Mouse (Mus musculus): ENCODE measurements around the gene Wfdc17.
A peak's percentile ranks its signal among the peaks of the same experiment; 100 is the strongest.

Gene Wfdc17

DNA sequence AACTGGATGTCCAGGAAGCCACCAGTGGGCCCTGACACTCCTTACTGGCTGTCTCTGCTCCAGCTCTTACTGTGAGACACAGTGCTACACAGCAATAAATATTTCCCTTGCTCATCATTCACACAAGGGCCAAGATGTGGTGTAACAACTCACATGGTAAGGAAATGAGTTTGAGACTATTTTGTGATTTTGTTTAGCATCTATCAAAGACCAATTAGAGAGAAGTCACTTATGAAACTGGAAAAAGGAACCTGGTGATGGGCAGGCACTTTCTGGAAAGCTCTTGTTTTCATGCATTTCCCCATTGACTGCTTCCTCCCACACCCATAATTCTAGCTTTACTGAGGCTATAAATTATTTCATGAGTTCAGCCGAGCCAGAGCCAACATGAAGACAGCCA, at the start of gene Wfdc17:
TSS of gene Wfdc17 (plus strand) at position 287 of the 400 bp plus-strand sequence.
- peak in 1 of 2 experiments; percentile 13 for DNase-seq (ENCODE audit: low read depth in 1 of 2, low spot score in 2 of 2)

DNA sequence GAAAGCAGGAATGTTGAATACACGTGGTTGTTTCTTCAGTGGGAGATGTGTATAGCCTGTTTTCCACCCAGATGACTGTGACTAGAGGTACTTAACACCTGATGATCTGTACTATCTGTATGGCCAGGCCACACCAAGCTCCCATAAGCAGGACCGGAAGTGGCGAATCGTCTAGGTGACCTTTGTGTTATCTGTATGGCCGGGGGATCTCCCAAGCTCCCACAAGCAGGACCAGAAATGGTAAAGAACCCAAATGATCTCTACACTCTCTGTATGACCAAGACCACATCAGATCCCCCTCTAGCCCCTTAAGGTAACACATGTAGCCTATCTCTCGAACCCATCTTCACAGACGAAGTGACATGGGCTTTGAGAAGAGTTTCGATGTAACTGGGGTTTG, 49.2 kb upstream of the Wfdc17 start:
- no peak for DNase-seq (ENCODE audit: low read depth in 1 of 2, low spot score in 2 of 2)

DNA sequence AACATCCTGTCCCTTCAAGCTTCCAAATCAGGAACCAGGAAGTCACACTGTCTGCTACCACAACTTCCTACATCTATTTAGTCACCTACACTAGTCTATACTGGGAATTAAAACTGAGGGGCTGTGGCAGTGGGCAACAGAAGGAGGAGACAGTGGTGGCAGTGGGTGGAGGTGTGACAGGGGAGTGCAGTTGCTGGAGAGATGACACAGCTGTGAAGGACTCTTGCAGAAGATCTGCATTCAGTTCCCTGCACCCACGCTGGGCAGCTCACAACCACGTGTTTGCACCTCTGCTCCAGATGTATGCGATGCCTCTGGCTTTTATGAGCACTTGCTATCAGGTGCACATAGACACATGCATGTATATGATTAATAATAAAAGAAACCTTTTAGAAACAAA, 46.3 kb upstream of the Wfdc17 start:
- no peak for DNase-seq (ENCODE audit: low read depth in 1 of 2, low spot score in 2 of 2)

DNA sequence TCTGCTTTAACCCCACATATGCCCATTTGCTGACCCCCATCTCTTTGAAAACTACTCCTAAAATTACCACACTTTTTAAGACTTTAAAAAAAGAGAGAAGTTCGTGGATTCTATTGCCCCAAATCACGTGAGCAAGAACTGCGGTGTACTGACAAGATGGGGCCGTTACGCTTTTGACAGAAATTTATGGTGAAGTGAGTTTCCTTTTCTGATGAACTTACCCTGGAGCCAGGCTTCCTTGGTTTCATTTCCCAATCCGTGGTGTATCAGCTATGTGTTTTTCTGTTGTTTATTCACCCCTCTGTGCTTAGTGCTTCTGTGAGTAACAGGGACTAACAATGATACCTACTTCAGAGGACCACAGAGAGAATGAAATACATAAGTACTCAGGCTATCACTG, 45.0 kb upstream of the Wfdc17 start:
- DNase-seq (ENCODE audit: low read depth in 1 of 2, low spot score in 2 of 2), result peak in 1 of 2 experiments; percentile 34

DNA sequence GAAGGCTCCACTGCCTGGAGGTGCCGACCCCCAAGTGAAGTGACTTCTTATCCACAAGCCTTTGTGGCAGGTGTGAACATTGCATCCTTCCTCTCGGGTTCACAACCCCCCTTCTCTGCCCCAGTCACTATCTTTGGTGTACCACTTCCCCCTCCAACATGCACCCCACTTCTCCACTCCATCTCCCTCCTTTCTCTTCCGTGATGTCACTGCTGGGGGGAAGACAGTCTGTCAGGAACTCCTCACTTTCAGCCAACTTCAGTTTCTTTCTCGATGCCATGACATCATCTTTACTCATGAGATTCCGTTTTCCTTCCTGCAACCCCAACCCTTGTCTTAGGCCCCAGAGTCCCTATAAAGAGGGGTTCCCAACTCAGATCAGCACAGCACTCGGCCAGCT, 41.6 kb upstream of the Wfdc17 start, which contains the start of gene Ccl4:
TSS of gene Ccl4 (plus strand) at position 381 of the 400 bp plus-strand sequence.
- DNase-seq (ENCODE audit: low read depth in 1 of 2, low spot score in 2 of 2), result no peak

DNA sequence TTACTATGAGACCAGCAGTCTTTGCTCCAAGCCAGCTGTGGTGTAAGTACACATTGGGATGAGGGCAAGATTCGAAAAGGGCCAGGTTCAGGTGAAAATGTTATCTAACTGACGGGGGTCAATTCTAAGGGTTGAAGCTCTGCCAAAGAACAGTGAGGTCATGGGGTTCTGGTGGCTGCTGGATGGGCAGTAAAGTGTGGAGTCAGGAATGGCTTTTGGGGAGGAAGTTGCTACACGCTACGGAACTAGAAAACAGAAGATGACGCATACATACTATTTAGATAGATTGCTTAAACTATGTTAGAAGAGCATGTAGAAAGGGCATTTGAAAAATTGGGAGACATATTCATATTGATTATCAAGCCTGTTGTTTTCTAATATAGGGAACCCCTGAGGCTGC, 40.3 kb upstream of the Wfdc17 start:
- DNase-seq (ENCODE audit: low read depth in 1 of 2, low spot score in 2 of 2), result no peak

DNA sequence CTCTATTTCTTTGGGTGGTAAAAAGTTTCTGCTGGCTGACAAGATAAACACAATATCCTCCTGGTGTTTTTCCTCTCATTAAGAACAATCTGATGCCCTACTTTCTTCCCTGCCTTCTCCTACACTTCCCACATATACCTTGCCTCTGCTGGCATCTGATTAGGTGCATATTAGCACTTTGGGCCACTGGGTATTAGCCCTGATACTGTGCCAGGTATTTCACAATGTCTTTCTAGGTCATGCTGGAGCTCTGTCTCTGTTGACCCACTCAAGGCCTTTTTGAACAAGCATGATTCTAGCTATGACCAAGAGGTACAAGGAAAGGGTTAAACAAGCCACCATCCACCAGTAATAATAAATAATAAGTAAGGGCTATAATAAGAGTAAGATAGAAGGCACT, 32.0 kb upstream of the Wfdc17 start:
- DNase-seq (ENCODE audit: low read depth in 1 of 2, low spot score in 2 of 2), result no peak

DNA sequence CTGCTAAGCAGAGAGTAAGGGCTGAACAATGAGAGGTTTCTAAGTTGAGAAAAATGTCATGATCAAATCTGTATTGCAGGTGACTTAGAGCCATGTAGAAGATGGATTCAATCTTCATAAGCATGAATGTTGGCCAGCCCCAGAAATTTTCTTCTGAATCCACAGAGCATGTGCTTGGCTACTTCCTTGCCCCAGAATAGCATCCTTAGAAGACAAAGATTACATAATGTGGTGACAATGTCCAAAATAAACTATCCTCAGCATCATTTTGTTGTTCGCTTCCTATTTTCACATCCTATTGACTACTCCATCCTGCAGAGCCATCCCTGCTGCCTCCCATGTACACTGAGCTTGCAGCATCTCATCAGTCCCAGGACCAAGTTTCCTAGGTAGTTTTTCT, 28.1 kb upstream of the Wfdc17 start:
- DNase-seq (ENCODE audit: low read depth in 1 of 2, low spot score in 2 of 2), result no peak

DNA sequence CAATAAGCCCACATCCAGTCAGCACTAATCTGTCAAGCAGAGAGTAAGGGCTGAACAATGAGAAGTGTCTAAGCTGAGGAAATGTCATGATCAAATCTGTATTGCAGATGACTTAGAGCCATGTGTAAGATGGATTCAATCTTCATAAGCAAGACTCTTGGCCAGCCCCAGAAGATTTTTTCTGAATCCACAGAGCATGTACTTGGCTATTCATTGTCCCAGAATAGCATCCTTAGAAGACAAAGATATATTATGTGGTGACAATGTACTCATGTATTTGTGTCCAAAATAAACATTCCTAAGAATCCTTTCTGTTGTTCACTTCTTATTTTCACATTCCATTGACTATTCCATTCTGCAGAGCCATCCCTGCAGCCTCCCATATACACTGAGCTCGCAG, 13.9 kb upstream of the Wfdc17 start:
- no peak for DNase-seq (ENCODE audit: low read depth in 1 of 2, low spot score in 2 of 2)

DNA sequence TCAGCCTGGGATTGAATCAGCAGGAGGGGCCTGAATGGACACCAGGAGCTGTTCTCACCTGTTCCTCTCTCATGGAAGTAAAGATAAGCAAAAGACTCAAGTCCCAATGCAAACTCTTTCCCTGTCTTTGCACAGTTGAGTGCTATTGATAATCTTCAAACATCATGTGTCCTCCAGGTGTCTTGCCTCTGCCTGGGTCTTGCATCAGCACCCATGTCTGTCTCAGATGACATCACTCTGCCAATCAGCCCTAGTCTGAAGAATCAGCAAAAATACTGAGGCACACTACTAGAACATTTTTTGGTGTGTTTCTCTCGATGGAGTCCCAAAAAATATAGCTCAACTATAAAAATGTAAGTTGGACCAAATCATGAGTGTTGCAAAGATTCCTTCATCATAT, 11.8 kb upstream of the Wfdc17 start:
- no peak for DNase-seq (ENCODE audit: low read depth in 1 of 2, low spot score in 2 of 2)

DNA sequence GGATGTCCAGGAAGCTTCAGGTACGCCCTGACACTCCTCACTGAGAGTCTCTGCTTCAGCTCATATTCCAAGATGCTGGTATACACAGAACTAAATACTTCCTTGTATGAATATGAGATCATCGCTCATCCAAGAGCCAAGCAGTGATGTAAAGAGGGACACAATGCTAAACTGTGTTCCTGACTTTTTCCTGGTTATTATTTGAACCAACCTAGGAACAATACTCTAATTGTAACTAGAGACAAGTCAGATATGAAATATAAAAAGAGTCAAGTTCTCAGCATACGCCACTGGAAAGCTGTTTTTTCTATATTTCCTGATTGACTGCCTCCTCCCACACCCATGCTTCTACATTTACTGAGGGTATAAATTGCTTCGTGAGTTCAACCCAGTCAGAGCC, 4.9 kb downstream of the Wfdc17 start, which contains the start of gene Wfdc18:
TSS of gene Wfdc18 (plus strand) at position 301 of the 400 bp plus-strand sequence.
- DNase-seq (ENCODE audit: low read depth in 1 of 2, low spot score in 2 of 2), result no peak

DNA sequence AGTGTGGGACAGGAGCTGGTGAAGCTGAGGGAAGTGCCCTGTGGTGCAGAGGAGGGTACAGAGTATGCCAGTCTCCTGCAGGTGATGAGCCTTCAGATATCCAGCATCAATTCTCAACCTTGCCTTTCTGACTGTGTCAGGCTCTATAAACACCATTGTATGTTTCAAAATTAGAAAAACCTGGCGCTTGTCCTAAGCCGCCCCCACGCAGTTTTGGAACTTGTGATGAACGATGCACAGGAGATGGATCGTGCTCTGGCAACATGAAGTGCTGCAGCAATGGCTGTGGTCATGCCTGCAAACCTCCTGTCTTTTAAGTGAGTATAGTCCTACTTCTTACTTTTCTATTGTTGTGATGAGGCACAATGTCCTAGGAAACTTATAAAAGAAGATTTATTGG, 5.9 kb downstream of the Wfdc17 start:
- no peak for DNase-seq (ENCODE audit: low read depth in 1 of 2, low spot score in 2 of 2)

DNA sequence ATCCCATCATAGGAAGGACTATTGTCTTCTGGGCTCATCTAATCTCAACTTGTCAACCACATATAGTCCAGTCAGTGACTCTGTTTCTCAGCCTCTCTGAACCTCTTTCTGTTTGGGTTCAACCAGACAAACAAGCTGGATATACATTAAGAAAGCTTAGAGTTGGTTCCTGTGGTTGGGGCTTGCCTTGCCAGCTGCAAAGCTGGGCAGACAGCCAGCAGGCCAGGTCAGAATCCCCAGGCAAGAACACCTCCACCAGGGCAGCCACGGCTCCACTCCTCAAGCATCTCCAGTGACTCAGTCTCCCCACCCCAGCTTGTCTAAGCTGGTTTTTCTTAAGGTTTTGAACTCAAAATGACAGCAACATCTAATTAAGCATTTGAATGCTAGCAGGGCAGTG, 8.9 kb downstream of the Wfdc17 start:
- DNase-seq (ENCODE audit: low read depth in 1 of 2, low spot score in 2 of 2), result no peak

DNA sequence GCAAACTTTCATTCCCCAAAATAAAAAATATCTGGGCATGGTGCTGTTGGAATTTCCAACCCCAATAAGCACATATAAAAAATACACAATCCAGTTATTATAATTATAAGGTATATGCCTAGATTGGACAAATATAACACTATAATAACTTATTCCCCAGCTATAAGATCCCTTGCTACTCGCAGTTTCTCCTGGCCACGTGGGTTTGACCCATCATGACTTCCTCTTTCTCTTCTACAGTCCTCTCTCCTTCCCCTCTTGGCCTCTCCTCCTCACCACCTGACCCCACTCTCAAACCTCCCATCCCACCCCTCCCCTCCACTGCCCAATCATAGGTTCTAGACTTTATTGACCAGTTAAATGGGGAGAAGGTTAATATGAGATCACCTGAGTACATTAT, 10.1 kb downstream of the Wfdc17 start:
- no peak for DNase-seq (ENCODE audit: low read depth in 1 of 2, low spot score in 2 of 2)

DNA sequence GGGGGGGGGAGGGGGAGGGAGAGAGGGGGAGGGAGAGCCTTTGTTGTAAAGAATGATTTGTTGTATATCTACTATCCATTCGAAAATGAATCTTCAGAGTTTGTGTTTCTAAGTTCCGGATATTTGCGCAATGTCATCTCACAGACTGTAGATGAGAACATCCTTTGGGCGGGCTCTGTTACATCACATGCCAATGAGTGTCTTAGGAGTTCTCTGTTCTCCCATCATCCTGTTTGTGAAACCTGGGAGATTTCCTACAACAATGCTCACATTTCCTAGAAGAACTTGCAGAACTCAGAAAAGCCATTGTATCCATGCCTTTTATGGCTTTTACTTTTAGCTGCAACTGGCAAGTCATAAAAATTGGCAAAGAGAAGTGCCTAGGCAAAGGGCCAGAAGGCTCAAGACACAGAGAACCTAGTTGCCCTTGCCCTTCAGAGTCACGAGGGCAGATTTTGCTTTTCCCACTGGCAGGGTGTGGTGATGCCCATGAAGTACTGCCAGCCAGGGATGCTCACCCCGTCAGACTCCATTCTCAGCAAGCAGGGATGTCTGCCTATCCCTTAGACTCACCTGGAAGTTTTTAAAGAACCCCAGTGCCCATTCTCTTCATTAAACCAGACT, 13.4 kb downstream of the Wfdc17 start:
- DNase-seq (ENCODE audit: low read depth in 1 of 2, low spot score in 2 of 2), result peak; percentile 20 to 48

DNA sequence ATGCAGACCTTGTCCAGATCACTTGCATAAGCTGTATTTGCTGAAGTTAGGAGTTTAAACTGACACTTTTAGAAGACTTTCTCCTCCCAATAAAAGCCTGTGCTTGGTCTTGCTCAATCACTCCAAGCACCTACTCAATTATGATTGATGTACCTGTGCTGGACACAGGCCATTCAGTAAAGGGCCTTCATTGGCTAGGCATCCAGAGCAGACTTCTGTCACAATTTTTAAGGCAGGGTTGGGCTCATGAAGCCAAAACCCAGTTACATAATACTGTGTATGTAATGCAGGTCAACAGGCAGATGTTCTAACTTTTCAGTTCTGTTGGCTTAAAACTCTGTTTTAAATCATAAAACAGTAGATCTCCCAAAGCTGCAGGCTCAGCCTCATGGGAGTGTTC, 17.0 kb downstream of the Wfdc17 start:
- no peak for DNase-seq (ENCODE audit: low read depth in 1 of 2, low spot score in 2 of 2)

DNA sequence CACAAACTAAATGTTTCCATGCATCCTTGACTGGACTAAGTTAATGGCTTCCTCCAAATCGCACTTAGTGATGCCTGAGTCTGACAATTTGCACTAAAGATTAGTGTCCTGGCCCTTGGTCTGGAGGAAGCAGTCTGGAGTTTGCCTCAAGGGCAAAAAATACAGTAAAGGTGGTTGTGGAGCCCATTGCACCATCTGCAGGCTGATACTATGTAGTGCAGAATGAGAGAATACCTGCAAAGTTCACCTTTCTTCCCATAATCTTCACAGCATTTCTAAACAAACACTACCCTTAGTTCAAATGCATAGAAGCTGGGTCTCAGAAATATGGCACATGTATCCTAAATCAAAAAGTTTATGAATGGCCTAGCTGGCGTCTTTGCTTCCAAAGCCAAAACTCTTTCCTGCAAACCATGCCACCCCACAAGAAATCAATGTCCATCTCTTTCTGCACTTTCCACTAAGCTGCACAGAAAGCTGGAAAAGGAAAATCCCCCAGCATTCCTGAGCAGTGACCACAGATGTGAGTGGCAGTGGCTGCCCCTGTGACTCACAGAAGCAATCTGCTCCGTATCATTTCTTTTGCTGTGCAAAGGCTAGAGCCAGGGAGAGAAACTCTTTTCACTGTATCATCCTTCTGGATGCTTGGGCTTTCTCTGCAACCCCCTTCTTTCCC, 25.1 kb downstream of the Wfdc17 start:
- DNase-seq (ENCODE audit: low read depth in 1 of 2, low spot score in 2 of 2), result no peak

DNA sequence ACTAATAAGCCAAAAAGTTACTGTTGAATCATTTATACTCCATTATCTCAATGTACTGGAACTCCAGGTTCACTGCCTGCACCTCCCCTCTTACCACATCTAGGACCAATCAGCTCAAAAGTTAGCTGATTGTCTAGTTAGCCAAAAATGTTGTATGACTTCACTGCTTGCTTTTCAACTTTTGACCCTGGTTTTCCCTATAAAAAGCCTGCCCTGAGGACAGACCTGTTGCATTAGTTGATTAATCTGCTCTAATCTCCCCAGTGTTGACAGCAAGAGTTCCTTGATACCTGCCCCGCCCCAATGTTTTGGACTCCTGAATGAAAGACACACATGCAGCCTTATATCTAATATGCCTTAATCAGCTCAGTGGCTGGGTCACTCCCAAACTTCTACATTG, 27.3 kb downstream of the Wfdc17 start:
- no peak for DNase-seq (ENCODE audit: low read depth in 1 of 2, low spot score in 2 of 2)

DNA sequence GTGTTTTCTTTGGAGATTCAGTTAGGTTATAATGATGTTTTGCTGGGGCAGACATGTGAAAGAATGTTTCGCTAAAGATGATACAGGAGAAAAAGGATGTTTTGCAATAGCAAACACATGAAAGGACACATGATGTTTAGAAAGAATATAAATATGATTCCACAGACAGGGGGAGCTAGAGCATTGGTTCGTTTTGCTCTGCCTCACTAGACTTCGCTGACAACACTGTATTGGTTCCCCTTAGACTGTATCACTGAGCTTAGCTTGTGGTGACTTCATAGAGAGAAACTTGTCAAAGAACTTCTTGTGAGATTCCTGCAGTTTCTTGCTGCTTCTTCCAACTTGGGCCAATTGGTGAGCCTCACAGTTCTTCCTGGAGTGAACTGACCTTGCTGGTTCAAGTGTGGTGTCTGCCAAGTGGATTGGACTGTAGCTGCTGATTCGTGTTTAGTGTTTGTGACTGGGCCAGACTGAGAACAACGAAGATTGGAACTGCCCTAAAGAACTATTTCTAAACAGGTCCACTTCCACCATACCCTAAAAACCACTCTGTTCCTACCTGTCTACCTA, 29.4 kb downstream of the Wfdc17 start:
- no peak for DNase-seq (ENCODE audit: low read depth in 1 of 2, low spot score in 2 of 2)

DNA sequence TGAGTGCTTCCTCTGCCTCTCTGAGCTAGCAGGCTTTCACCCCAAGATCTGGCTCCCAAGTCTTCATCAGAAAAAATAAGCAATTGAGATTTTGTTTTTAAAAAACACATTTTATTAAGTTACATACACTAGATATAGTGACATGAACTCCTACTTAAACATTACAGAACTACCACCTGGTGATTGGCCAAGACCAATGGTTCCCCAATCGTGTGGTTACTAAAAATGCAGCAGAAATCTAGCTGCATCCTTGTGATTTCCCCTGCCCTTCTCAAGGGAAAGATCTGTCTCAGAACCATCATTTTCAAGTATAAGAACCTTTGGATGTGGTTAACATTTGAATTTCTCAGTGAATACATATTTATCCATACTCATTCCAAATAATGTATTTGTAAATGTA, 30.4 kb downstream of the Wfdc17 start:
- DNase-seq (ENCODE audit: low read depth in 1 of 2, low spot score in 2 of 2), result no peak

DNA sequence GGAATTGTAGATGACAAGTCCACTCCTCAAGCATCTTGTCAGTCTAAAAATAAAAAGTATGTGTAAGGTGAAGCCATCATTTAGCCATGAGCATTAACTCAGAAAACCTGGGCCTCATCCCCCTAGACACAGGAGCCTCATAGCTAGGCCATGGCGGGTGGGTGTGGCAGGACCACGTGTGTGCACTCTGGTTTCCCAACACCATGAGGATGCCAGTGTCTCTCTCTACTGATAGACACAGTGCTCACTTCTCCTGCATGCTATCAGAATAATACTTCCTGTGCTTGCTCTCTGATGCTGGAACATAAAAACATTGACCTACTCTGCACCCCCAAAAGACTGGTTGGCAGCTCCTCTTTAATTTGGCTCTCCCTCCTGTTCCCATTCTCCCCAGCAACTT, 32.1 kb downstream of the Wfdc17 start:
- no peak for DNase-seq (ENCODE audit: low read depth in 1 of 2, low spot score in 2 of 2)

DNA sequence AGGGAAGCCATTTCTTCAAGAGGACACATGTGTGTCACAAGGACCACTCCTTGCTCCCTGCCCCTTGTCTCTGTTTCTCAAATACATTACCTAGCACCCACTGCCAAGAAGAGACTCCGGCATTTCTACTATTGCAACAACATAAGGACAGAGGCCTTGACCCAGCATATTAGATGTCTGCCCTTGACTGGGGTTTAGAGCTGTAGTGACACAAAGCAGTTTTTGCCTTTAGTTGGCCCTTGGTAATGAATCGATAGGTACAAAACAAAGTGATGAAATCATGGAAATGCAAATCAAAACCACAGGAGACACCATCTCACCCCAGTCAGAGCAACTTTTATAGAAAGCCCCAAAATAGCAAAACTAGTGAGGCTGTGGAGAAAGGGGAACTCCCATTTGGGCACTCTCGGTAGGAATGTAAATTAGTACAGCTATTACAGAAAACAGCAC, 33.3 kb downstream of the Wfdc17 start:
- peak in 1 of 2 experiments; percentile 40 for DNase-seq (ENCODE audit: low read depth in 1 of 2, low spot score in 2 of 2)
